Mouse (Mus musculus): ENCODE data around the gene Dnajb7.

The Dnajb7 gene

GRCm38 (mm10) chr15:81365246-81365645 is 42.9 kb downstream of the Dnajb7 start:
- no peak for DNase-seq (ENCODE audit: low spot score in 2 of 2)

GRCm38 (mm10) chr15:81364271-81364670 is 43.8 kb downstream of the Dnajb7 start:
- no peak for DNase-seq (ENCODE audit: low spot score in 2 of 2)

- no peak for DNase-seq (ENCODE audit: low spot score in 2 of 2)
Observed at GRCm38 (mm10) chr15:81362501-81362900, 45.6 kb downstream of the Dnajb7 start.

- no peak for DNase-seq (ENCODE audit: low spot score in 2 of 2)
Observed at GRCm38 (mm10) chr15:81361417-81362015, 46.6 kb downstream of the Dnajb7 start.

GRCm38 (mm10) chr15:81361022-81361404 is 47.1 kb downstream of the Dnajb7 start:
- DNase-seq (ENCODE audit: low spot score in 2 of 2), result no peak

GRCm38 (mm10) chr15:81360345-81361021 is 47.6 kb downstream of the Dnajb7 start, which contains the start of gene Slc25a17:
TSS of gene Slc25a17 (minus strand) at chr15:81360812.
- DNase-seq (ENCODE audit: low spot score in 2 of 2), result peak; percentile 87 to 92

- DNase-seq (ENCODE audit: low spot score in 2 of 2), result no peak
Observed at GRCm38 (mm10) chr15:81359421-81359820, 48.7 kb downstream of the Dnajb7 start.

- DNase-seq (ENCODE audit: low spot score in 2 of 2), result no peak
Observed at GRCm38 (mm10) chr15:81358943-81359342, 49.2 kb downstream of the Dnajb7 start.

GRCm38 (mm10) chr15:81356946-81357345 is 51.2 kb downstream of the Dnajb7 start:
- no peak for DNase-seq (ENCODE audit: low spot score in 2 of 2)

All from cerebellum, postnatal 4 days (tissue).